Mouse (Mus musculus): ENCODE measurements around the gene Aldoc. TPM values are rescaled to one million over a fixed set of nuclear protein-coding genes. Genes with fewer than 3 reads are reported as not detected.
"Not testable (repeated sequence)": the region's sequence is repeated elsewhere in the genome, so short reads cannot be mapped to it uniquely, and the experiment has no call there.

The Aldoc gene
- polyA plus RNA-seq (2014; fragmentation: Nextera tagmentation; extraction: Ambion mirVana): 2.7 and 4.6 TPM in 2 replicates

- ATAC-seq (replicated peaks; ENCODE audit: insufficient number of reproducible peaks, low FRiP score, low TSS enrichment, low read depth) (peak; percentile 81), DNase-seq (ENCODE audit: low spot score) (peak; percentile 81)
- H3K27ac ChIP-seq (replicated peaks; ENCODE audit: low read depth, low read length): no peak within 1 kb of the TSS
- H3K4me2 ChIP-seq (ENCODE audit: low read depth, low read length): 0 out of 2 replicates have a peak within 1 kb of the TSS, but pooled peaks have one; percentile 7
- no peaks in the 10 kb centered on the region for H3K27me3 ChIP-seq (ENCODE audit: control insufficient read depth, insufficient read depth, low read length)
- H3K4me3 ChIP-seq (ENCODE audit: low read depth, low read length): no peak within 1 kb of the TSS
- no peaks in the 10 kb centered on the region for H3K9me3 ChIP-seq (replicated peaks; ENCODE audit: control insufficient read depth, low read length)
- H3K4me1 ChIP-seq (ENCODE audit: control insufficient read depth, insufficient read depth, low read length): no peaks in the 10 kb centered on the region
- 5% methylated on average over 15 of the region's 15 CpGs for WGBS
- peaks cover 15% of the 10 kb centered on the region for H3K36me3 ChIP-seq (replicated peaks; ENCODE audit: control insufficient read depth, insufficient read depth, low read depth, low read length)
- no peak within 1 kb of the TSS; the same call in 1 of the 2 replicates for H3K9ac ChIP-seq (replicated peaks; ENCODE audit: low read length)
Observed at GRCm38 (mm10) chr11:78322860-78323259, at the start of gene Aldoc. Gene Aldoc, plus strand, starts transcription at chr11:78322968.

DNA sequence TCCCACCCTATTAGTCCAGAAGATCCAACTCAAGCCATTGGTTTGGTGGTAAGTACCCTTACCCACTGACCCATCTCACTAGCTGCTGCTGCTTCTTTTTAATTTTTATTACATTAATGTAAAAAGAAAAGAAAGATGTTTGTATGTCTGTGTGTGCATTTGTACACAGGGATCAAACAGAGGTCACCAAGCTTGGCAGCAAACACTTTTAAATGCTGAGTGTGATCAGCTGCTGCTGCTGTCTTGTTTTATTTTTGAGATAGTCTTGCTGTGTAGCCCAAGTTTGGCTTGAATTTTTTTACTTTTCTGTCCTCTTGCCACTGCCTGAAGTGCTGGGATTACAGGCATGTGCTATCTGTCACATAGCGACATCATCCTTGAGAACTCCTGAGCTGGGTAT, 47.2 kb upstream of the Aldoc start:
- Histone ChIP-seq H3K4me2 (ENCODE audit: low read depth, low read length) (no peak overlapping the region), H3K27ac (replicated peaks; ENCODE audit: low read depth, low read length) (no peak overlapping the region), H3K9ac (replicated peaks; ENCODE audit: low read length) (no peak overlapping the region), H3K4me1 (ENCODE audit: control insufficient read depth, insufficient read depth, low read length) (no peaks in the 10 kb centered on the region), H3K9me3 (replicated peaks; ENCODE audit: control insufficient read depth, low read length) (no peaks in the 10 kb centered on the region), H3K4me3 (ENCODE audit: low read depth, low read length) (no peak overlapping the region), H3K36me3 (replicated peaks; ENCODE audit: control insufficient read depth, insufficient read depth, low read depth, low read length) (peaks cover 22% of the 10 kb centered on the region), H3K27me3 (ENCODE audit: control insufficient read depth, insufficient read depth, low read length) (no peaks in the 10 kb centered on the region)
- WGBS: 97% methylated on average over 1 of the region's 1 CpGs
- DNase-seq (ENCODE audit: low spot score): no peak
- ATAC-seq (replicated peaks; ENCODE audit: insufficient number of reproducible peaks, low FRiP score, low TSS enrichment, low read depth): no peak

GRCm38 (mm10) chr11:78276169-78276568, 46.6 kb upstream of the Aldoc start:
- peaks cover 26% of the 10 kb centered on the region for H3K36me3 ChIP-seq (replicated peaks; ENCODE audit: control insufficient read depth, insufficient read depth, low read depth, low read length)
- not testable (repeated sequence) for H3K27me3 ChIP-seq (ENCODE audit: control insufficient read depth, insufficient read depth, low read length); H3K27ac ChIP-seq (replicated peaks; ENCODE audit: low read depth, low read length); H3K9me3 ChIP-seq (replicated peaks; ENCODE audit: control insufficient read depth, low read length); ATAC-seq (replicated peaks; ENCODE audit: insufficient number of reproducible peaks, low FRiP score, low TSS enrichment, low read depth); H3K4me2 ChIP-seq (ENCODE audit: low read depth, low read length); DNase-seq (ENCODE audit: low spot score); H3K4me1 ChIP-seq (ENCODE audit: control insufficient read depth, insufficient read depth, low read length); H3K4me3 ChIP-seq (ENCODE audit: low read depth, low read length); H3K9ac ChIP-seq (replicated peaks; ENCODE audit: low read length)
- 95% methylated on average over 4 of the region's 4 CpGs for WGBS

GRCm38 (mm10) chr11:78278853-78279252, 43.9 kb upstream of the Aldoc start:
- DNase-seq (ENCODE audit: low spot score): no peak
- no peak overlapping the region for H3K9ac ChIP-seq (replicated peaks; ENCODE audit: low read length)
- whole genome bisulfite sequencing: 92% methylated on average over 7 of the region's 7 CpGs
- ATAC-seq (replicated peaks; ENCODE audit: insufficient number of reproducible peaks, low FRiP score, low TSS enrichment, low read depth): no peak
- H3K36me3 ChIP-seq (replicated peaks; ENCODE audit: control insufficient read depth, insufficient read depth, low read depth, low read length): peaks cover 26% of the 10 kb centered on the region
- no peaks in the 10 kb centered on the region for H3K27me3 ChIP-seq (ENCODE audit: control insufficient read depth, insufficient read depth, low read length)
- H3K9me3 ChIP-seq (replicated peaks; ENCODE audit: control insufficient read depth, low read length): no peaks in the 10 kb centered on the region
- no peak overlapping the region for H3K4me3 ChIP-seq (ENCODE audit: low read depth, low read length)
- H3K4me2 ChIP-seq (ENCODE audit: low read depth, low read length): no peak overlapping the region
- no peak overlapping the region for H3K27ac ChIP-seq (replicated peaks; ENCODE audit: low read depth, low read length)
- H3K4me1 ChIP-seq (ENCODE audit: control insufficient read depth, insufficient read depth, low read length): no peaks in the 10 kb centered on the region

- Histone ChIP-seq H3K4me2 (ENCODE audit: low read depth, low read length) (no peak overlapping the region), H3K36me3 (replicated peaks; ENCODE audit: control insufficient read depth, insufficient read depth, low read depth, low read length) (peaks cover 30% of the 10 kb centered on the region), H3K4me1 (ENCODE audit: control insufficient read depth, insufficient read depth, low read length) (no peaks in the 10 kb centered on the region), H3K27ac (replicated peaks; ENCODE audit: low read depth, low read length) (no peak overlapping the region), H3K4me3 (ENCODE audit: low read depth, low read length) (no peak overlapping the region), H3K9me3 (replicated peaks; ENCODE audit: control insufficient read depth, low read length) (no peaks in the 10 kb centered on the region), H3K9ac (replicated peaks; ENCODE audit: low read length) (no peak overlapping the region), H3K27me3 (ENCODE audit: control insufficient read depth, insufficient read depth, low read length) (no peaks in the 10 kb centered on the region)
- no peak for DNase-seq (ENCODE audit: low spot score)
- no peak for ATAC-seq (replicated peaks; ENCODE audit: insufficient number of reproducible peaks, low FRiP score, low TSS enrichment, low read depth)
- WGBS: 91% methylated on average over 4 of the region's 4 CpGs
Observed at GRCm38 (mm10) chr11:78279586-78279985, 43.2 kb upstream of the Aldoc start.

DNA sequence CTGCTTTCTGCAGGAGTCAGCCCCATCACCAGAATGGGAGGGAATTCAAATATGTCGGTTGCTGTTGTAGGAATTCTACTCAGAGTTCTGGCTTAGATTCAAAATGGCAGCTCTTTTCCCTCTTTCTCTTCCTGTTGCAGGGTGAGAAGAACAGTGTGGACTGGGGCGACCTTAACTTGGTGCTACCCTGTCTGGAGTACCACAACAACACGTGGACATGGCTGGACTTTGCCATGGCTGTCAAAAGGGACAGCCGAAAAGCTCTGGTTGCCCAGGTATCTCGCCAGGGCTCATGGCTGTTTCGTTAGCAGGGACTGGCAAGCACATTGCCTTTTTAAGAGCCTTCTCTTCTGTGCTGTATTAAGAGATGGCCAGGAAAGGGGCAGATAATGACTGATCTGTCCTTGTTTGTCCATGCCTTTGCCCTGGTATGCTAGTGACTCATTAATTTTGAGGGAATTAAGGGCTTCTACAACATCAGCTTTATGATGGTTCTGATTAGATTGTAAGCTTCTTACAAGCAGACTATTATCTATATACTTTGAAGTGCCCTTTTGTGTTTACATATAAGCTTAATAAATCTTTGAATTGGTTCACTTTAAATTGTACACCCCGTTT, 33.5 kb upstream of the Aldoc start:
- Histone ChIP-seq H3K9ac (replicated peaks; ENCODE audit: low read length) (no peak overlapping the region), H3K27ac (replicated peaks; ENCODE audit: low read depth, low read length) (no peak overlapping the region), H3K36me3 (replicated peaks; ENCODE audit: control insufficient read depth, insufficient read depth, low read depth, low read length) (peaks cover 14% of the 10 kb centered on the region), H3K4me2 (ENCODE audit: low read depth, low read length) (no peak overlapping the region), H3K27me3 (ENCODE audit: control insufficient read depth, insufficient read depth, low read length) (no peaks in the 10 kb centered on the region), H3K9me3 (replicated peaks; ENCODE audit: control insufficient read depth, low read length) (no peaks in the 10 kb centered on the region), H3K4me1 (ENCODE audit: control insufficient read depth, insufficient read depth, low read length) (no peaks in the 10 kb centered on the region), H3K4me3 (ENCODE audit: low read depth, low read length) (no peak overlapping the region)
- ATAC-seq (replicated peaks; ENCODE audit: insufficient number of reproducible peaks, low FRiP score, low TSS enrichment, low read depth): no peak
- no peak for DNase-seq (ENCODE audit: low spot score)
- 94% methylated on average over 7 of the region's 7 CpGs for WGBS

- H3K4me3 ChIP-seq (ENCODE audit: low read depth, low read length): no peak within 1 kb of the TSS
- H3K9ac ChIP-seq (replicated peaks; ENCODE audit: low read length): no peak within 1 kb of the TSS
- ATAC-seq (replicated peaks; ENCODE audit: insufficient number of reproducible peaks, low FRiP score, low TSS enrichment, low read depth) (no peak), DNase-seq (ENCODE audit: low spot score) (no peak)
- 94% methylated on average over 4 of the region's 4 CpGs for WGBS
- no peaks in the 10 kb centered on the region for H3K9me3 ChIP-seq (replicated peaks; ENCODE audit: control insufficient read depth, low read length)
- H3K4me1 ChIP-seq (ENCODE audit: control insufficient read depth, insufficient read depth, low read length): no peaks in the 10 kb centered on the region
- H3K36me3 ChIP-seq (replicated peaks; ENCODE audit: control insufficient read depth, insufficient read depth, low read depth, low read length): peaks cover 9% of the 10 kb centered on the region
- no peak within 1 kb of the TSS for H3K4me2 ChIP-seq (ENCODE audit: low read depth, low read length)
- H3K27ac ChIP-seq (replicated peaks; ENCODE audit: low read depth, low read length): no peak within 1 kb of the TSS
- H3K27me3 ChIP-seq (ENCODE audit: control insufficient read depth, insufficient read depth, low read length): no peaks in the 10 kb centered on the region
Observed at GRCm38 (mm10) chr11:78290654-78291053, 32.1 kb upstream of the Aldoc start, which contains the start of gene BC030499. Gene BC030499, plus strand, starts transcription at chr11:78290841.

DNA sequence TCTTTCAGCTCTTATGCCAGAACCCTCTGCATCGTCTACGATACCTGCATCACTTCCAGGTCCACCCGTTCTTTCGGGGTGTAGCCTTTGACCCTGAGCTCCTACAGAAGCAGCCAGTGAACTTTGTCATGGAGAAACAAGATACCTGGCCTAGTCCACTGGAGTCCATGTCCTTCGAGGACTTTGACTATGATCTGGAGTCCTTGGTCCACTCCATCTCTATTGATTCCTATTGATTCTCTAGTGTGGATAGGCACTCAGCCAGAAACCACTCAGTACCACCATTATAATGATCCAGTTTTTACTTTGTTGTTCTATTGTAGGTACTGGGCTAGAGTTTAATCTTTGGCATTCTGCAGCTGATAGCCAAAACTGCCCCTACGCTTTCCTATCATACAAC, 28.2 kb upstream of the Aldoc start:
- no peak overlapping the region for H3K4me2 ChIP-seq (ENCODE audit: low read depth, low read length)
- no peak overlapping the region for H3K4me3 ChIP-seq (ENCODE audit: low read depth, low read length)
- no peak for DNase-seq (ENCODE audit: low spot score)
- H3K36me3 ChIP-seq (replicated peaks; ENCODE audit: control insufficient read depth, insufficient read depth, low read depth, low read length): no peaks in the 10 kb centered on the region
- no peak overlapping the region for H3K27ac ChIP-seq (replicated peaks; ENCODE audit: low read depth, low read length)
- no peak overlapping the region for H3K9ac ChIP-seq (replicated peaks; ENCODE audit: low read length)
- ATAC-seq (replicated peaks; ENCODE audit: insufficient number of reproducible peaks, low FRiP score, low TSS enrichment, low read depth): no peak
- no peaks in the 10 kb centered on the region for H3K27me3 ChIP-seq (ENCODE audit: control insufficient read depth, insufficient read depth, low read length)
- H3K4me1 ChIP-seq (ENCODE audit: control insufficient read depth, insufficient read depth, low read length): no peaks in the 10 kb centered on the region
- WGBS: 95% methylated on average over 6 of the region's 6 CpGs
- no peaks in the 10 kb centered on the region for H3K9me3 ChIP-seq (replicated peaks; ENCODE audit: control insufficient read depth, low read length)

Data from embryonic facial prominence, embryonic 11.5 days (tissue).